Mouse (Mus musculus) forebrain, embryonic 13.5 days (tissue): Measurements from ENCODE around the gene Eftud2. TPM values are rescaled to one million over a fixed set of nuclear protein-coding genes. Genes with fewer than 3 reads are reported as not detected.

ENCODE experiments used
- ATAC-seq: fragments of 200-750 bp; cut with Nextera tagmentation; 2 replicates; pipeline ENCODE4 v1.8.0; 2017
- H3K27ac ChIP-seq: fragments of 300-500 bp; sonication (generic); 2 replicates; pipeline ENCODE4 v1.5.1; 2015; ENCODE audit warnings: inconsistent platforms, mild to moderate bottlenecking, moderate library complexity
- H3K27me3 ChIP-seq: fragments of 300-500 bp; sonication (generic); 2 replicates; pipeline ENCODE4 v1.6.1; 2015; ENCODE audit warnings: mild to moderate bottlenecking, inconsistent platforms
- H3K36me3 ChIP-seq: fragments of 300-500 bp; sonication (generic); 2 replicates; pipeline ENCODE4 v1.6.1; 2015; ENCODE audit warnings: mild to moderate bottlenecking, inconsistent platforms; ENCODE audit not compliant: poor library complexity, severe bottlenecking
- H3K4me1 ChIP-seq: fragments of 300-500 bp; sonication (generic); 2 replicates; pipeline ENCODE4 v1.6.1; 2015; ENCODE audit warnings: inconsistent platforms
- H3K4me2 ChIP-seq: fragments of 300-500 bp; sonication (generic); 2 replicates; pipeline ENCODE4 v1.6.1; 2015; ENCODE audit warnings: inconsistent platforms, mild to moderate bottlenecking, moderate library complexity
- H3K4me3 ChIP-seq: fragments of 300-500 bp; sonication (generic); 2 replicates; pipeline ENCODE4 v1.5.1; 2015; ENCODE audit warnings: mild to moderate bottlenecking, inconsistent platforms
- H3K9ac ChIP-seq: fragments of 300-500 bp; sonication (generic); 2 replicates; pipeline ENCODE4 v1.6.1; 2015; ENCODE audit warnings: mild to moderate bottlenecking, inconsistent platforms
- H3K9me3 ChIP-seq: fragments of 300-500 bp; sonication (generic); replicated peaks from 2 replicates; pipeline ENCODE4 v1.6.1; 2016; ENCODE audit warnings: inconsistent platforms
- WGBS: fragments of 180-500 bp; shearing (Covaris S2); methylation state at CpG from one replicate; pipeline ENCODE4 v1.1.7; 2015; 5-methylcytosine and 5-hydroxymethylcytosine counted together
- polyA plus RNA-seq: library from polyadenylated mRNA; unstranded; fragments of >200 nt; fragmentation: Nextera tagmentation; extraction: Ambion mirVana; gene quantifications from 2 replicates; pipeline ENCODE4 v1.2.1, GENCODE M21; 2015

Gene Eftud2
- polyA plus RNA-seq: 199 and 235 TPM in 2 replicates

DNA sequence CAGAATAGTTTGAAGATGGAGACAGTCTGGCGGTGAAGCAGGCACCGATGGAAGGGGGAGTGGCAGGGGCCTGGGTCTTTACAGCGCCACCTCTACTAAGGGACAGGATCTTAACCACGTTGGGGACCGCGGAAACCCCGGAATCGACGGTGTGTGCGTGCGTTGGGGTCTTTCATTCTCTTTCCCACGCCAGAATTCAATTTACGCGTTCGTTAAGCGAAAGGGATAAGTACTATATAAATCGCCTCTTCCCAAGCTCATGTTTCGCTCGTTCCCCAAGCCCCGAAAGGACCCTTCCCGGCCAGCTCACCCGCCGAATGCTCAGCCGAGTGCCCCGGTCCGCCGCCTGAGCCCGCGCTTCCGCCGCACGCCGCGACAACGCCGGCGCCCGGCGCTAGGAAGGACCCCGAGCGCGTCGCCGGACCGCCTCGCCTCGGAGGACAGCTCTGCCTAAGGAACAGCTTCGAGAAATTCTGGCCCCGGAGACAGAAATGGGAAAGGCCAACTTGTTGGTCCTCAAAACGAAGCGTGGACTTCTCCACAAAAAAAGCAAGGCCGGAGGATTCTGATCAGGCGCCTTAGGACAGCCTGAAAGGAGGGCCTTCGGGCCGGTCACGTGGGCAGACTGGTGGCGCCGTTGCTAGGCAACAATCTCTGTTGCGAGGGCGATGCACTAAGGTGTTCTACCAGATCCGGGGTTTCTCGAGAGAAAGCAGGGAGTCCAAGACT, at the start of gene Eftud2, which contains the start of gene Ccdc103:
Gene Eftud2, minus strand, starts transcription at position 401 of the 729 bp plus-strand sequence.
Gene Ccdc103, plus strand, starts transcription at position 620 of the 729 bp plus-strand sequence.
- peak within 1 kb of the TSS; percentile 83 for H3K9ac ChIP-seq
- peak within 1 kb of the TSS; percentile 79 for H3K27ac ChIP-seq
- peaks cover 19% of the 10 kb centered on the region for H3K36me3 ChIP-seq
- H3K4me2 ChIP-seq: peak within 1 kb of the TSS; percentile 77
- no peaks in the 10 kb centered on the region for H3K9me3 ChIP-seq
- WGBS: under 1% methylated on average over 62 of the region's 62 CpGs
- H3K27me3 ChIP-seq: no peaks in the 10 kb centered on the region
- peak; percentile 95 for ATAC-seq
- H3K4me1 ChIP-seq: peaks cover 23% of the 10 kb centered on the region
- H3K4me3 ChIP-seq: peak within 1 kb of the TSS; percentile 66

DNA sequence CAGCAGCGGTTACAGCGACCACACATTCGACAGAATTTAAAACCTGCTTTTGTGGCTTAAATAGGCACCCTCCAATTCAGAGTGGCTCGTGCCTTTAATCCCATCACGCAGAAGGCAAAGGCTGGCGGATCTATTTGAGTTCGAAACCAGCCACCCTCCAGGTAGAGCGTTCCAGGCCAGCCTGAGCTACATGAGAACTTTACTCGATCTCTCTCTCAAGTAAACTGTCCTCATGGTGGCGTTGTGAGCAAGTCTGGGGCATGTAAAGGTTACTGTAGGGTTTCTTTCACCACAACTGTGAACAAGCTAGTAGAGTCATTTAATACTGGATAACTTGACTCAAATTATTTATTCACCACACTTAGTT, 44.5 kb upstream of the Eftud2 start:
- H3K9ac ChIP-seq: peak overlapping the region; percentile 57
- H3K4me1 ChIP-seq: peaks cover 37% of the 10 kb centered on the region
- H3K9me3 ChIP-seq: no peaks in the 10 kb centered on the region
- H3K4me3 ChIP-seq: peak overlapping the region; percentile 77
- H3K27ac ChIP-seq: peak overlapping the region; percentile 90
- H3K4me2 ChIP-seq: peak overlapping the region; percentile 76
- H3K36me3 ChIP-seq: peaks cover 6% of the 10 kb centered on the region; the same call in 1 of the 2 replicates
- H3K27me3 ChIP-seq: no peaks in the 10 kb centered on the region
- WGBS: 2% methylated on average over 10 of the region's 10 CpGs
- no peak; the same call in 1 of the 2 replicates for ATAC-seq

DNA sequence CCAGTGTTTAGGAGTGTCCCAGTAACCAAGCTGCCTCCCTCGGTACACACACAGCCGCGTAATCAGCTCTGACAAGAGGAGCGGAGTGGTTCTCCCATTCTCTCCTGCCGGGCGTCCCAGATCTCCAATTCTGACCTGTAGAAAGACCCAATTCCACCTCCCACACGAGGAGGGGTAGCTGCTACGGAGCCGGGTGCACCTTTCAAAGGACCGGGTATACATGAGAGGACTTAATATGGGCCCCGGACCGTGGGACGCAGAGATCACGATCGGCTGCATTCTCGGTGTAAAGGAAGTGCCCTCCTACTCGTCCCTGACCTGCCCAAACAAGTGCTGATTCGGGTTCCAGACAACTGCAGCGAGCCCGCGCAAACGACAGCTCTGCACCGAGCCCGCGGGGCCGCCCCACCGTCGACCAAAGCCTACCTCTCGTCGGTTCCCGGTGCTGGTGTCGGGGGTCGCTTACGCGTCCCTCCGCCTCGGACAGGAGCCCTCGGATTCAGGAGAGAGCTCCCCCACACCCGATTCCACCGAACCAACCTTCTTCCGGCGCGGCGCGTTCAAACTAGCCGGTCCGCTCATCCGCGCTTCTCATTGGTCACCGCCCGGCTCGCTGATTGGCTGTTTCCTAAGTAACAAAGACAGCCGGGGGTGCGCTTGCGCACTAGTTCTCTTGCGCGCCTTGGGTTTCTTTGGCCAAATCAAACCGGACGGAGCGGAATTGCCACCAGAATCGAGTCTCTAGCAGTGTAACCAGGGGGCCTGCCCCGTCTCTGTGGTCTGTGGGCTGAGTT, 44.0 kb upstream of the Eftud2 start, which contains the start of gene Kif18b:
Gene Kif18b, minus strand, starts transcription at position 568 of the 794 bp plus-strand sequence.
- peak within 1 kb of the TSS; percentile 76 for H3K4me2 ChIP-seq
- no peaks in the 10 kb centered on the region for H3K27me3 ChIP-seq
- peak; percentile 94 for ATAC-seq
- H3K4me1 ChIP-seq: peaks cover 37% of the 10 kb centered on the region
- peak within 1 kb of the TSS; percentile 77 for H3K4me3 ChIP-seq
- H3K36me3 ChIP-seq: peaks cover 6% of the 10 kb centered on the region; the same call in 1 of the 2 replicates
- no peaks in the 10 kb centered on the region for H3K9me3 ChIP-seq
- peak within 1 kb of the TSS; percentile 90 for H3K27ac ChIP-seq
- WGBS: under 1% methylated on average over 62 of the region's 62 CpGs
- peak within 1 kb of the TSS; percentile 81 for H3K9ac ChIP-seq

DNA sequence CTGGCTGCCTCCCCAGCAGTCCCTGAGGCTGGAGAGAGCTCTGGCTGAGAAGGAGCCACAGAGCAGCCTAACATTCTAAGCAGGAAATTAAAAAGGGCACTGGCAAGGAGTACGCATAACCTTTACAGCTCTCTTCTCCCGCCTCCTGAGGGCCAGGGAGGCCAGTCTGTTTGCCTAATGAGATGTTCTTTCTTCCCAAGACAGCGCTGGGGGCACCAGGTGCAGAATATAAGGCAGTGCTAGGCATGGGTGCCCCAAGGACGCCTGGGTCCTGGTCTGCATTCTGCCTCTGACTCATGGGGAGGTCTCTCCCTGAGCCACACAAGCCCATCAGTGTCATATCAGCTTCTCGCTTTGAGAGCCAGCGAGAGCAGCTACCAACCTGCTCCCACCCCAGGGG, 40.7 kb upstream of the Eftud2 start:
- Histone ChIP-seq H3K9ac (peak overlapping the region; percentile 40; the same call in 1 of the 2 replicates), H3K27ac (peak overlapping the region; percentile 6; the same call in 1 of the 2 replicates), H3K4me3 (no peak overlapping the region), H3K36me3 (peaks cover 6% of the 10 kb centered on the region; the same call in 1 of the 2 replicates), H3K9me3 (no peaks in the 10 kb centered on the region), H3K27me3 (no peaks in the 10 kb centered on the region), H3K4me2 (no peak overlapping the region), H3K4me1 (peaks cover 37% of the 10 kb centered on the region)
- ATAC-seq: no peak
- WGBS: 74% methylated on average over 6 of the region's 6 CpGs

DNA sequence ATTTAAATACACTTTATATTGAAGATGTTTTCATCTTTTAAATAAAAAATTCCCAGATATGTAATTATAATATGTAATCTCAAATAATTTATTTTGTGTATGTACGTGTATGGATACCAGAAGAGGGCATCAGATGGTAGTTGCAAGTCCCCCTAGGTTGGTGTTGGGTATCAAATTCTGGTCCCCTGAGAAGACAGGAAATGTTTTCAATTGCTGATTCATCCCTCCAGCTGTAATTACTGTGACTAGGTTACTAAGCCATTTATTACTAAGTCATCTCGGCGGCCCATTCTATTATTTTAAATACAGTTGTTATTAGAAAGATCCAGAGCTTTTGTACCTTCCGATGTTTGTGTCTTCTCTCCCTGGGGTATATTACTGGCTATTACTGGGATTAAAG, 37.3 kb upstream of the Eftud2 start:
- no peak overlapping the region for H3K27ac ChIP-seq
- H3K27me3 ChIP-seq: no peaks in the 10 kb centered on the region
- WGBS: 94% methylated on average over 4 of the region's 4 CpGs
- no peak overlapping the region for H3K9ac ChIP-seq
- no peak overlapping the region for H3K4me3 ChIP-seq
- no peaks in the 10 kb centered on the region for H3K9me3 ChIP-seq
- peaks cover 19% of the 10 kb centered on the region for H3K4me1 ChIP-seq
- H3K36me3 ChIP-seq: peaks cover 39% of the 10 kb centered on the region
- ATAC-seq: no peak
- no peak overlapping the region for H3K4me2 ChIP-seq

DNA sequence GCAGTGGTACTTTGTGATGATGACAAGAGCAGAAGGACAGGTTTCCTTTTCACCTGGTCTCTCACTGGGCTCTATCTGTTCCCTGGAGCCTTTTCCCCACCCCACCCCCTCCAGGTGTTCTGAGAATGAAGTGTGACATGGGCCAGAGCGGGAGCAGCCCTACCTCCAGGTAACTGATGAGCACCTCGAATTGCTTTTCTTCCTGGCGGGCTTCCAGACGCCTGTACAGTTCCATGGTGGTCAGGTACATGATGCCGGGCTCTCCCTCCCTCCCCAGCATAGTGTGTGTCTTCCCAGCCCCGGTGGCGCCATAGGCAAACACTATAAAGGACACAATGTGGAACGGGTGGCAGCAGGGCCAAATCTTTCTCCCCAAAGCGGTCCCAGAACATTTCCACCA, 34.6 kb upstream of the Eftud2 start:
- H3K4me2 ChIP-seq: no peak overlapping the region
- H3K27ac ChIP-seq: no peak overlapping the region
- no peak for ATAC-seq
- H3K4me1 ChIP-seq: no peaks in the 10 kb centered on the region
- peaks cover 57% of the 10 kb centered on the region for H3K36me3 ChIP-seq
- 91% methylated on average over 9 of the region's 9 CpGs for whole genome bisulfite sequencing
- no peaks in the 10 kb centered on the region for H3K9me3 ChIP-seq
- H3K27me3 ChIP-seq: no peaks in the 10 kb centered on the region
- H3K4me3 ChIP-seq: no peak overlapping the region
- H3K9ac ChIP-seq: no peak overlapping the region

DNA sequence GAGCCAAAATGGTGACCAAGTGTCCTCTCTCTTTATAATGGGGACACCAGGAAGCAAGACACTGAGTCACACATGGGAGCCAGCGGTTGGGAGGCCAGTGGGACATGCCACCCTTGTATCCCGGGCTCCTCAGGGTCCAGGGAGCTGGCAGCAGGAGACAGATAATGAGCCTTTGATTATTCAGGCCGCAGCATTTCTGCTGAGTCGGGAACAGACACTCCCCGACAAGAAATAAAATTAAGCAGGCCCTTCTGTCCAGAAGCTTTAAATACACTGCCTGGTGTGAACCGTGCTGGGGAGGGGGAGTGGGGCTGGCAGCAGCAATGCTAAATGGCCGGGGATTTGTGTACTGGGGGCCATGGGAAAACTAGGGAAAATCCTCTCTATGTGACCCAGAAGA, 30.6 kb upstream of the Eftud2 start:
- Histone ChIP-seq H3K4me3 (no peak overlapping the region), H3K4me1 (no peaks in the 10 kb centered on the region), H3K36me3 (peaks cover 97% of the 10 kb centered on the region), H3K9ac (no peak overlapping the region), H3K9me3 (no peaks in the 10 kb centered on the region), H3K27ac (no peak overlapping the region), H3K4me2 (no peak overlapping the region), H3K27me3 (no peaks in the 10 kb centered on the region)
- no peak for ATAC-seq
- WGBS: 73% methylated on average over 7 of the region's 7 CpGs

DNA sequence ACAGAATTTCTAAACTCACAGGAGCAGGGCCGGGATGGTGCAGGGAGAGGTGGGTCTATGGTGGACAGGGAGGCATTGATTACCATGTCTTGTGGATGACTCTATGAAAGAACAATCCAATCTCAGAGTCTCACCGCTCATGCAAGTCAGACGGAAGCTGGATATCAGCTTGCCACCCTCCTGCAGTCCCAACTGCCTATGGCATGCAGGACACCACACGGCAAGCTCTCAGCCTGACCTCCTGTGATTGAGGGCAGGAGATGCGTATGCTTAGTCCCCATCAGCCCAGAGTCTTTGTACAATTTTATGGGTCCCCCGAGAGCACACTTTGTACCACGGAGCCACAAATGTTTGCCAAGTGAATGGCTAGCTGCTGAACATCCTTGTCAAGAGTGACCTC, 22.9 kb upstream of the Eftud2 start:
- H3K4me2 ChIP-seq: no peak overlapping the region
- WGBS: 89% methylated on average over 7 of the region's 7 CpGs
- no peak for ATAC-seq

DNA sequence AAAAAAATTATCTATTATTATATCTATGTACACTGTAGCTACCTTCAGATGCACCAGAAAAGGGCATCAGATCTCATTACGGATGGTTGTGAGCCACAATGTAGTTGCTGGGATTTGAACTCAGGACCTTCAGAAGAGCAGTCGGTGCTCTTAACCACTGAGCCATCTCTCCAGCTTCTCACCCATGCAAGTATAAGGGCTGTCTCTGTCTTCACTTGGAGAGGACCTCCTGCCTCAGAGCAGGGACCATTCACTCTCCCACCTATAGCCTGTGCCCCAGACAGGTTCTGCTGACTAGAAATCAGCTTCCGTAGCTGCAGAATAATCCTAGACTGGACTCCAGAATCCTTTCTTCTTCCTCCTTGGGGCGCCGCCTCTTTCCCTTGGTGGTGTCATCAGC, 21.3 kb upstream of the Eftud2 start:
- ATAC-seq: no peak
- 75% methylated on average over 5 of the region's 5 CpGs for WGBS
- Histone ChIP-seq H3K4me3 (no peak overlapping the region), H3K9me3 (no peaks in the 10 kb centered on the region), H3K36me3 (peaks cover 26% of the 10 kb centered on the region), H3K4me2 (no peak overlapping the region), H3K9ac (no peak overlapping the region), H3K27ac (no peak overlapping the region), H3K4me1 (0 out of 2 replicates have a peak, but pooled peaks cover 14% of the 10 kb centered on the region), H3K27me3 (0 out of 2 replicates have a peak, but pooled peaks cover 1% of the 10 kb centered on the region)

More for the DNA sequence above, 22.9 kb upstream of the Eftud2 start:
- no peak overlapping the region for H3K27ac ChIP-seq
- H3K36me3 ChIP-seq: peaks cover 42% of the 10 kb centered on the region
- 0 out of 2 replicates have a peak, but pooled peaks cover 8% of the 10 kb centered on the region for H3K4me1 ChIP-seq
- H3K4me3 ChIP-seq: no peak overlapping the region
- no peak overlapping the region for H3K9ac ChIP-seq
- no peaks in the 10 kb centered on the region for H3K27me3 ChIP-seq
- H3K9me3 ChIP-seq: no peaks in the 10 kb centered on the region

DNA sequence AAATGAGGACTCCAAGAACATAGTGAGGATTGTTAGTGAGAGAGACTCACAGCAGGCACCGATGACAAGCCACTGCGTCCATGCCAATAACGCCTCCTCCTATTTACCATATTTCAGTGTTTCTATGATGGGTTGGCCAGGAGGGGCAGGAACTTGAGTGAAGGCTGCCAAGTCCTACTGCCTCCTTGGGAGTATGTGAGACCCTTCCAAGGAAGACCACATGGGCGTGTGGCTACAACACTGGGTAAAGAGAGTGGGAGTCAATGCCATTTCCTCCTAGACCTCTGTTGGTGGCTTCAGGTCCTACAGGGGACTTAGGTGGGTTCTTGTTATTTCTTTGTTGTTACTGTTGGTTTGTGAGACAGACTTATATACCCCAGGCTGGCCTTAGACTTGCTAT, 20.4 kb upstream of the Eftud2 start:
- Histone ChIP-seq H3K4me2 (no peak overlapping the region), H3K9me3 (no peaks in the 10 kb centered on the region), H3K27me3 (peaks cover 8% of the 10 kb centered on the region; the same call in 1 of the 2 replicates), H3K36me3 (peaks cover 17% of the 10 kb centered on the region), H3K27ac (no peak overlapping the region), H3K4me3 (no peak overlapping the region), H3K4me1 (0 out of 2 replicates have a peak, but pooled peaks cover 14% of the 10 kb centered on the region), H3K9ac (no peak overlapping the region)
- 67% methylated on average over 4 of the region's 4 CpGs for WGBS
- 0 out of 2 replicates have a peak, but pooled peaks have one; percentile 17 for ATAC-seq

DNA sequence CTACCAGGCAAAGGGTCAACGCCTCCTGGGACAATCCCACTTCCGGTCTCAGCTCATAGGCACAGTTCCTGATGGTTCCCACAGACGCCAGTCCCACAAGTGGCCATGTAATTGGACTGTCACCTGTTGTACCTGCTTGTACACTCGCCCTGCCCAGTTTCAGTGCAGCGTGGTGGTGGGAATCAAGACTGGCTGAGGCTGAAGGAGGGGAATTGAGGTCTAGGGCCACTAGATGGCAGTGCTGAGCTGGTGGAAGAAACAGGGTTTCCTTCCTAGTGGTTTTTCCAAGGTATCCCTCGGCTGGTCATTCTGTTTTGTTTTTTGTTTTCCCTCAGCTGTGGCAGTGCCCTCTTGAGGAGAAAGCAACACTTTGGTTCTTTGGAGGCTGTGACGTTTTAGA, 20.0 kb upstream of the Eftud2 start, which contains the start of gene Gfap:
Gene Gfap, minus strand, starts transcription at position 150 of the 400 bp plus-strand sequence.
- Histone ChIP-seq H3K4me2 (no peak within 1 kb of the TSS), H3K27me3 (peaks cover 11% of the 10 kb centered on the region; the same call in 1 of the 2 replicates), H3K4me1 (0 out of 2 replicates have a peak, but pooled peaks cover 14% of the 10 kb centered on the region), H3K27ac (no peak within 1 kb of the TSS), H3K9ac (no peak within 1 kb of the TSS), H3K36me3 (peaks cover 13% of the 10 kb centered on the region), H3K4me3 (no peak within 1 kb of the TSS), H3K9me3 (no peaks in the 10 kb centered on the region)
- peak; percentile 50 for ATAC-seq
- WGBS: 15% methylated on average over 7 of the region's 7 CpGs
